Mouse (Mus musculus): ENCODE measurements around the gene Pip4k2b. TPM values are rescaled to one million over a fixed set of nuclear protein-coding genes. Genes with fewer than 3 reads are reported as not detected.

Pip4k2b gene
- total RNA-seq, 2 experiments from 2014 or later, result 62.7 to 64.2 TPM

DNA sequence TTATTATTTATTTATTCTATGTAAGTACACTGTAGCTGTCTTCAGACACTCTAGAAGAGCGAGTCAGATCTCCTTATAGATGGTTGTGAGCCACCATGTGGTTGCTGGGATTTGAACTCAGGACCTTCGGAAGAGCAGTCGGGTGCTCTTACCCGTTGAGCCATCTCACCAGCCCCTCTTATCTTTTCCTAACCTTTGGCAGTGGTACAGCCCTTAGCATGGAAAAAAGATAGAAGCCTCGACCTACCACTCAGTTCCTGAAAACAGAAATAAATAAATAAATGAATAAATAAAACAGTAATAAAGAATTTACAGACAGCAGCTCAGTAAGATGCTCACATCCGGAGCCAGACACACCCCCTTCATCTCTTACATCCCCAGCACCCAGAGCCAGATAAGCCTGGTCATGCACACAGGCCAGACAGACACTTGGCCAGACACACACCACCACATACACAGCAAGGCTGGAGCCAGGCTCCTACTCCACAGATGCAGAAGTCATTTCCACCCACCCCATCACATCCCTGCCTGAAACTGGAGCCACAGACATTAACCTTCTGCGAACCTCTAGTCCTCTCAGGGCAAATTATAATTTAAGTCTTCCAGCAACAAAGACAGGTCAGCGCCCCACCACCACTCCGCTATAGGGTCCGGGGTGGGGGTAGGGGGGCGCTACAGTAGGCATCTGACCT lies 47.2 kb downstream of the Pip4k2b start:
- DNase-seq (ENCODE audit: low spot score in 2 of 2), result no peak

GRCm38 (mm10) chr11:97696669-97697068 lies 47.8 kb downstream of the Pip4k2b start:
- DNase-seq (ENCODE audit: low spot score in 2 of 2), result no peak

DNA sequence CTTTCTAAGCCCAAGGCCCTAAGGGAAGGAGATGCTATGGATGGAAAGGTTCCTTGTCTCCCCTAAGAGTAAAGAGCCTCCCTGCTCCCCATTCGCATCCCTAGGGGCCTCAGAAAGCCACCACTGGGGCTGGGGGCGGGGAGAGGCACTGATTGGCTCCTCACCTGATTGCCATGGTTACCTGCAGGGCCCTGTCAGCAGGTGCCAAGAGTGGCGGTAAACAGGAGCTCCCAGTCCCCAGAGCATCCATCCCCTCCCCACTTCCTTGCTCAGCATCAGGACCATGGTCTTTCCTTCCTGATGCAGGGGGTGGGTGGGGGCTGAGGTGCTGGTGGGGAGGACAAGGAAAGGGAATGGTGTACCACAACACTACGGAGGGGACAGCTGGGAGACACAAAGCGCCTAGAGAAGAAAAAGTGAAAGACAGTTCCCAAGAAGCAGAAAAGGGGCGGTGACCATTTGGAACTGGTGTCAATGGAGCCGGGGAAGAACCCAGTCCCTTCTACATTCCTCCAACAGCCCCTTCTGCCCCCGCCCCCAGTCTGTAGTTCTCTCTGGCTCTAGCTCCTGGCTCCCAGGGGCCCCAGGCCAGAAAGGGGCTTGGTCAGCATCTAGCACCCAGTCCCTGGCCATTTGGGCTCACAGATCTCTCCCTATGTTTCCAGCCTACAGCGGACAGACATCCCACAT lies 48.6 kb downstream of the Pip4k2b start:
- DNase-seq (ENCODE audit: low spot score in 2 of 2), result no peak

- DNase-seq (ENCODE audit: low spot score in 2 of 2), result peak in 1 of 2 experiments; percentile 45
These were observed 49.4 kb downstream of the Pip4k2b start for GRCm38 (mm10) chr11:97694921-97695711.

- no peak for DNase-seq (ENCODE audit: low spot score in 2 of 2)
These were observed 50.1 kb downstream of the Pip4k2b start for GRCm38 (mm10) chr11:97694435-97694834.

DNA sequence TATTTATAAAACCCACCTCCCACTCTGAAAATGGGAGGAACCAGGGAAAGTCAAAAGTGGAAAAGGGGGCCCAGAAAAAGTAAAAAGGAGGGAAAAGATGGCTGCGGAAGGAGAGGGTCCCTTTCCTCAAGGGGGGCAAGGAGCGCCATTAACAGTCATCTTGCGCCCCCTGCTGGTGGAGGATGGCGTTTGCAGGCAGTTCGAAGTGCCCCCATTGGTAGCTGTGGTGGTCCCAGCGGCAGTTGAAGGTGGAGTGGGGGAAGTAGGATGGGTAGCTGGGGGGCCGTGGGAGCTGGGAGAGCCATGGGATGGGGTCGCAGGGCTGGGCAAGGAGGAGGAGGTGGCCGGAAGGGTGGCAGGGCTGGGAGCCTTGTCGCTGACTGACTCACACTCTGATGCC lies 54.6 kb downstream of the Pip4k2b start:
- peak; percentile 45 to 55 for DNase-seq (ENCODE audit: low spot score in 2 of 2)

GRCm38 (mm10) chr11:97687061-97687460 lies 57.4 kb downstream of the Pip4k2b start:
- DNase-seq (ENCODE audit: low spot score in 2 of 2), result no peak

GRCm38 (mm10) chr11:97686322-97686908 lies 58.1 kb downstream of the Pip4k2b start:
- no peak for DNase-seq (ENCODE audit: low spot score in 2 of 2)

DNA sequence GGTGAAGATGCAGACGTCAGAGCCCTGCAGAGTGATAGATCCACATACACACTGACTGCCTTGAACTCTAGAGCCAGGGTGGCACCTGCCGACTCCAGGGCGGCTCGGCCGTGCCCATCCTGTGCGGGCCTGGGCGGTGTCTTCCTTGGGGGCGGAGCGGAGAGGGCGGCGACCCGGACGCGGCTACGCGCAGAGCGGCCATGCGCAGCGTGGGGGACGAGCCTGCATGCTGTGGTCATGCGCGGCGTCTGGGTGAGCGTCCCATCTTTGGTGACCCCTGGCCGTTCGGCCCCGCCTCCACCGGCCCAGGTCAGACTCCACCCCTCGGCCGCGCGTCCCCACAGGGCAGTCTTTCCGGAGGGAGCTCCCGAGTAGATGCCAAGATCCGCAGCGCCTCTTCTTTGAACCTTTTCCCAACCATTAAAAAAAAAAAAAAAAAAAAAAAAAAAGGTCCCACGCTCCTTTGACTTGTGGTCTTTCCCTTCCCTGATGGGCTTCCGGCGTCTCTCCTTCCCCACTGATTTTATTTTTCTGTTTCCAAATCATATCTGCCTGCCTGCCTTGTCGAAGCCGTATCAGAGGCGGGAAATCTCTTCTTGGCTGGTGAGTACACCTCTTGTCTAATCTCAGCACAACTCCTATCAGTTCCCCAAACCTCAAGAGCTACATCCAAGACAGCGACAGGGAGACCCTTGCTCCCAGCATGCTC lies 58.7 kb downstream of the Pip4k2b start, which contains the start of gene Cisd3:
TSS of gene Cisd3 (plus strand) at position 214 of the 709 bp plus-strand sequence.
- DNase-seq (ENCODE audit: low spot score in 2 of 2), result peak; percentile 75 to 88

- no peak for DNase-seq (ENCODE audit: low spot score in 2 of 2)
These were observed 59.7 kb downstream of the Pip4k2b start for GRCm38 (mm10) chr11:97684766-97685165.

GRCm38 (mm10) chr11:97684063-97684680 lies 60.3 kb downstream of the Pip4k2b start:
- no peak for DNase-seq (ENCODE audit: low spot score in 2 of 2)

DNA sequence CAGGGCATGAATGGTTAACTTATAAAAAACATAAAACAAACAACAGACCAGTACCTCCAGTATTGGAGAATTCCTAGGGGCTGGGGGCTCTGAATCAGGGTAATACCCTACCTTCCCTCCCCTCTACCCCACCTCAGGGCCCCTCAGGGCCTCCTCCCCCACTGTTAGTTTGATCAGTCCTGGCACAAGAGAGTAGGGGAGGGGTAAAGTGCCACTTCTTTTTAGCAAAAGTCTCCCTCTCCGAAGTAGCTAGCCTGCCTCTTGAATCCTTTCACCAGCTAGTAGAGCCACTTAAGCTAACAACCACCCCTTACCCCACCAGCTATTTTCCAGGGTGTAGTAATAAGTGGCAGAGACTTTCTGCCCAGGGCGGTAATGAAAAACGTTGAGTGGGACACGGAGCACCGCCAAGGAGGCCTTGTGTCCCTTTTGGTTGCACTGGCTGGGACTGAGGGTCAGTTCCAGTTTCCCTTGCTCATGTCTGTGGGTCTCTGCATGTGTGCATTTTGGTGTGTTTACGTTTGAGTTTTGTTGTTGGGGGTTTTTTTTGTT lies 61.9 kb downstream of the Pip4k2b start:
- no peak for DNase-seq (ENCODE audit: low spot score in 2 of 2)

- peak in 1 of 2 experiments; percentile 63 for DNase-seq (ENCODE audit: low spot score in 2 of 2)
These were observed 64.1 kb downstream of the Pip4k2b start for GRCm38 (mm10) chr11:97680430-97680829.

GRCm38 (mm10) chr11:97678301-97678700 lies 66.2 kb downstream of the Pip4k2b start:
- DNase-seq (ENCODE audit: low spot score in 2 of 2), result no peak

DNA sequence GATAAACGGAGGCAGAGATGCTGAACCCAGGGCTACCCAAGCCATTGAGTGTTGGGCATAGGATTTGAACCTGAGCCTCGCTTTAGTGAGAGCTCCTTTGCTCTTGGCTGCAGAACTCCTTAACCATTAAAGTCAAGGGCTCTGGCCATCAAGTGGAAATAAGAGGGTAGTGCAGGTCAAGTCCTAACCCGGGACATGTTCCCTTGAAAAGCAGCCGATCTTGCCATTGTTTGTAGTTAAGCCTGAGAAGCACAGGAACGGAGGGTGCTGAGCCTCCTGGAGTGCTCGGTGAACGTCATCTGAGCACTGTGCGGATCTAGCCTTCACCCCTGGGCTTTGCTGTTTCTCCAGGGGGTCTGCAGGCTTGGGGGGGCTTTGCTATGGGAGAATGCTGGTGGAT lies 66.7 kb downstream of the Pip4k2b start:
- no peak for DNase-seq (ENCODE audit: low spot score in 2 of 2)

- no peak for DNase-seq (ENCODE audit: low spot score in 2 of 2)
These were observed 67.1 kb downstream of the Pip4k2b start for GRCm38 (mm10) chr11:97677381-97677780.

- DNase-seq (ENCODE audit: low spot score in 2 of 2), result no peak
These were observed 68.3 kb downstream of the Pip4k2b start for GRCm38 (mm10) chr11:97676050-97676754.

- no peak for DNase-seq (ENCODE audit: low spot score in 2 of 2)
These were observed 71.4 kb downstream of the Pip4k2b start for GRCm38 (mm10) chr11:97673148-97673547.

GRCm38 (mm10) chr11:97671177-97671527 lies 73.4 kb downstream of the Pip4k2b start:
- no peak for DNase-seq (ENCODE audit: low spot score in 2 of 2)
